13 mouse cellular contexts compared by ENCODE assay signal in the genomic region with DNA sequence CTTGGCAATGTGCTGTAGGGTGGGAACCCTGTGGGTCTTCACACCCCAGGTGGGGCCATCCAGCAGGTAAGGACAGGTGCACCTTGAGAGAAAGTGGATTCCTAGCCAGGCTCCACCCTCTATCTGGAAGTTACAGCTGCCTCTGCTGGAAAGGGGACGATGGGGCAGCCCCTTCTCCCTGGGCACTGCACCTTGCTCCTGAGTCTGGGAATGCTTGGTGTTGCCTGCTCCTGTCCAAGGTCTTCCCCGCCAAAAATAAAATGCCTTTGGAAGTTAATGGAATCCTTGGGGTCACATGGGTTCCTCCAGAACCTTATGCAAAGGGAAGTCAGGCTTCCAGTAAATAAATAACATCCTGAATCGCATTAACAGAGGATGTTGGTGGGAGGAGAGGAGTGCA. TPM values are rescaled to one million over a fixed set of nuclear protein-coding genes. Genes with fewer than 3 reads are reported as not detected.
A peak's percentile ranks its signal among the peaks of the same experiment; 100 is the strongest.
DNase-seq lines count a peak whose midpoint lies in the region; ATAC-seq and TF ChIP-seq lines count a peak whose summit lies in the region.
"Had no signal": no experiment of that assay in that cellular context is flagged by ENCODE, and none has a peak within 500 bp of the region (broad histone marks: within the 10 kb centered on the region; RNA-seq: fewer than 3 reads in every experiment).

No protein-coding gene starts in this region.

- TF ChIP-seq CTCF in heart, postnatal 0 days (IDR thresholded peaks at IDR 0.05; ENCODE audit: low read depth): no peak
- TF ChIP-seq CTCF in heart, adult 2 months (IDR thresholded peaks at IDR 0.05): no peak

- H3K9me3 ChIP-seq in heart, postnatal 0 days (replicated peaks; ENCODE audit: control insufficient read depth, low read length): 0 out of 2 replicates have a peak, but pooled peaks cover 4% of the 10 kb centered on the region
- H3K9me3 ChIP-seq in forebrain, embryonic 16.5 days (ENCODE audit: control insufficient read depth, low read length): no peaks in the 10 kb centered on the region

- H3K9ac ChIP-seq in heart, postnatal 0 days (replicated peaks; ENCODE audit: low read depth, low read length): no peak overlapping the region
- no peak overlapping the region for H3K9ac ChIP-seq in heart, adult 2 months (ENCODE audit: low read depth, low read length)
- H3K9ac ChIP-seq in forebrain, embryonic 16.5 days (replicated peaks; ENCODE audit: low read depth, low read length): peak overlapping the region; percentile 81

- H3K27ac ChIP-seq in heart, postnatal 0 days (ENCODE audit: low read depth): no peak overlapping the region
- H3K27ac ChIP-seq in heart, adult 2 months: no peak overlapping the region
- no peak overlapping the region for H3K27ac ChIP-seq in forebrain, embryonic 16.5 days (ENCODE audit: low read length)

- peaks cover 4% of the 10 kb centered on the region; the same call in 1 of the 2 replicates for H3K4me1 ChIP-seq in heart, postnatal 0 days (ENCODE audit: control insufficient read depth, insufficient read depth)
- H3K4me1 ChIP-seq in heart, adult 2 months (ENCODE audit: control insufficient read depth, insufficient read depth, low read length): no peaks in the 10 kb centered on the region
- H3K4me1 ChIP-seq in forebrain, embryonic 16.5 days (replicated peaks; ENCODE audit: control insufficient read depth, insufficient read depth, low read length): peaks cover 13% of the 10 kb centered on the region

- H3K27me3 ChIP-seq in heart, postnatal 0 days (ENCODE audit: control insufficient read depth, insufficient read depth, low read length): 0 out of 2 replicates have a peak, but pooled peaks cover 7% of the 10 kb centered on the region
- peaks cover 3% of the 10 kb centered on the region; the same call in 1 of the 2 replicates for H3K27me3 ChIP-seq in heart, adult 2 months (ENCODE audit: control insufficient read depth, insufficient read depth, low read length)
- no peaks in the 10 kb centered on the region for H3K27me3 ChIP-seq in forebrain, embryonic 16.5 days (replicated peaks; ENCODE audit: control insufficient read depth, insufficient read depth, low read length)

- H3K36me3 ChIP-seq in heart, postnatal 0 days (replicated peaks; ENCODE audit: control insufficient read depth, insufficient read depth, low read length): no peaks in the 10 kb centered on the region
- no peaks in the 10 kb centered on the region for H3K36me3 ChIP-seq in heart, adult 2 months (ENCODE audit: control insufficient read depth, insufficient read depth, low read length)
- no peaks in the 10 kb centered on the region for H3K36me3 ChIP-seq in forebrain, embryonic 16.5 days (ENCODE audit: control insufficient read depth, insufficient read depth)

- peak overlapping the region; percentile 93; the same call in 1 of the 2 replicates for H3K4me2 ChIP-seq in heart, postnatal 0 days (ENCODE audit: low read depth, low read length)
- H3K4me2 ChIP-seq in forebrain, embryonic 16.5 days (ENCODE audit: low read length): peak overlapping the region; percentile 73

- intact Hi-C loops in heart, adult 2 months (cut with DNase I): loop anchor here (5.0 kb wide), 1 partner anchor 41 kb away; no protein-coding TSS in a partner anchor

- H3K79me2 ChIP-seq in heart, adult 2 months (replicated peaks; ENCODE audit: control insufficient read depth, insufficient read depth, low read length): no peaks in the 10 kb centered on the region

- WGBS in heart, postnatal 0 days: 48% methylated on average over 3 of the region's 3 CpGs
- WGBS in heart, adult 2 months: 54% methylated on average over 3 of the region's 3 CpGs
- 61% methylated on average over 3 of the region's 3 CpGs for WGBS in forebrain, embryonic 16.5 days

- no peak for ATAC-seq in heart, postnatal 0 days (ENCODE audit: insufficient read depth, low read depth)
- ATAC-seq in forebrain, embryonic 16.5 days: no peak

- no peak overlapping the region for H3K4me3 ChIP-seq in heart, postnatal 0 days (ENCODE audit: low read depth, low read length)
- H3K4me3 ChIP-seq in heart, adult 2 months: no peak overlapping the region
- peak overlapping the region; percentile 74 for H3K4me3 ChIP-seq in forebrain, embryonic 16.5 days (replicated peaks; ENCODE audit: low read length)

- TF ChIP-seq EP300 in heart, postnatal 0 days (IDR thresholded peaks at IDR 0.05; ENCODE audit: low read depth): no peak
- TF ChIP-seq EP300 in heart, adult 2 months (IDR thresholded peaks at IDR 0.05; ENCODE audit: insufficient read depth, low read depth, low read length): no peak

- TF ChIP-seq POLR2A in heart, adult 2 months (IDR thresholded peaks at IDR 0.05; ENCODE audit: insufficient read depth, low read depth, low read length): no peak

- DNase-seq in heart, postnatal 0 days (ENCODE audit: low spot score): no peak
- no peak for DNase-seq in heart, adult 2 months
- peak; percentile 7 to 10 for DNase-seq in cerebellum, postnatal 10 days
- DNase-seq in kidney, postnatal 36 days: peak; percentile 67 to 87
- DNase-seq in adrenal gland, adult (ENCODE audit: inconsistent age in 2 of 2, low spot score in 1 of 2): no peak
- no peak for DNase-seq in urinary bladder, postnatal 25 days (ENCODE audit: low spot score)
- no peak for DNase-seq in urinary bladder, adult 18-20 months (ENCODE audit: low spot score in 2 of 2)
- DNase-seq: heart, postnatal 10 days; lung, adult 18-20 months; spleen, adult 18-20 months; thymus, postnatal 36 days had no signal

RNA-seq across cellular contexts. Expression of a gene that starts 1.3 kb away (rescaled TPM):
- 9.7 and 14.1 TPM in 2 replicates for total RNA-seq in heart, postnatal 0 days (2014; rRNA removed; ENCODE audit: low replicate concordance)
- 2.3 and 3.7 TPM in 2 replicates for polyA plus RNA-seq in heart, postnatal 0 days (2015; fragmentation: Nextera tagmentation; extraction: Ambion mirVana)
- total RNA-seq in heart, adult 2 months (2021): 1 to 10 TPM; 1.3 to 2.9 TPM
- 2.2 and 2.5 TPM in 2 replicates for polyA plus RNA-seq in heart, adult 2 months (2012; rRNA removed)
- polyA plus RNA-seq in forebrain, embryonic 16.5 days (2015; fragmentation: Nextera tagmentation; extraction: Ambion mirVana): 37.5 and 44.7 TPM in 2 replicates
- total RNA-seq: common myeloid progenitor, adult 5-6 weeks had no signal

Comparison
In these comparisons a context has a peak if more than half of its experiments do, and no peak if none do; other contexts are left out.
1. DNase-seq: peak in cerebellum, postnatal 10 days (2 of 2) and kidney, postnatal 36 days (2 of 2); none in heart, postnatal 0 days (single experiment), heart, adult 2 months (0 of 2), adrenal gland, adult (0 of 2), urinary bladder, postnatal 25 days (single experiment) and urinary bladder, adult 18-20 months (0 of 2).